Mouse (Mus musculus): ENCODE measurements around the gene Aamdc. TPM values are rescaled to one million over a fixed set of nuclear protein-coding genes. Genes with fewer than 3 reads are reported as not detected.

Gene Aamdc
- 28.3 and 36.3 TPM in 2 replicates for polyA plus RNA-seq (2012; rRNA removed)

DNA sequence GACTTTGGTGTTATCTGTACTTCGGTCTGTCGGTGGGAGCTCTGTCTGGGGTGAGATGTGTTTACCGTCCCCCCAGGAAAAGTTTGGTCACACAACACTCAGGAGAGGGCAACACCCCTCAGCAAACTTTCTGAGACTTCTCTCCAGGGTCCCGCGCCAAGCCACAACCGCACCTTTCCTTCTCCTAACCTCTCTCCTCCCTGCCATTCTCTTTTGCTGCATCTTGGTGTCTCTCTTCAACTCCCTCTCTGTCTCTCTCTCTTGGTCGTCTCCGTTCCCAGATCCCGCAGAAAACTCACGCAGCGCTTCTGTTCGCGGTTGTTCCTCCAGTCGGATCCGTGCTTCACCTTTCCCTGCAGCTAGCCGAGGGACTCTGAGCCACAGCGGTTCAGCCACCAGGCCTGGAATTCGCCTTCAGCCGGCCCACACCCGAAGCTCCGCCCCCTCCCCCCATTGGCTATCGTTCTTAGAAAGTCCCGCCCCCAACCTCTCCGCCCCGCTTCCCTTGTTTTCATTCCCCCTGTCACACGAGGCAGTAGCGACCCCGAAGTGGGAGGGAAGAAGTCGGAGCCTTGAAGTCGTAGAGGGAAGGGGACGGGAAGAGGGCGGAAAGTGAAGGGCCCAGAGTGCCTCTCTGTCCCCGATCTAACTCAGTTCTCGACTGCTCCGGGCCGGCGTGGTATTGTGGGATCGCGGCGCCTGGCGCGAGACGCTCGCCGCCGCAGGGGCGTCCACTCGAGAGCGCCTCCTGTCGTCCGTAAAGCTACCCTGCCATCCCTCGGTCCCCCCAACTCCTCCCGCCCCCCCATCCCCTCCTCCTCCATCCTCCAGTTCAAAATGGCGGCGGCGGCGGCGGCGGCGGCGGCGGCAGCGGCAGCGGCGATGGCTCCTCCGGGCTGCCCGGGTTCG, at the start of gene Aamdc, which contains the start of gene Rsf1:
TSS of gene Aamdc (minus strand) at position 431 of the 909 bp plus-strand sequence.
TSS of gene Rsf1 (plus strand) at position 823 of the 909 bp plus-strand sequence.
- peak; percentile 73 for TF ChIP-seq CTCF (IDR thresholded peaks at IDR 0.05; ENCODE audit: borderline replicate concordance, extremely low read depth, insufficient read depth, insufficient read length)
- 0 out of 2 replicates have a peak, but pooled peaks have one; percentile 21 for TF ChIP-seq POLR2A (IDR thresholded peaks at IDR 0.05; ENCODE audit: borderline replicate concordance, extremely low read depth, insufficient read depth, insufficient read length, poor library complexity, severe bottlenecking)
- peak; percentile 99 for DNase-seq (ENCODE audit: low read depth)

GRCm38 (mm10) chr7:97623402-97623801, 44.1 kb upstream of the Aamdc start:
- no peak for DNase-seq (ENCODE audit: low read depth)
- no peak for TF ChIP-seq POLR2A (IDR thresholded peaks at IDR 0.05; ENCODE audit: borderline replicate concordance, extremely low read depth, insufficient read depth, insufficient read length, poor library complexity, severe bottlenecking)
- TF ChIP-seq CTCF (IDR thresholded peaks at IDR 0.05; ENCODE audit: borderline replicate concordance, extremely low read depth, insufficient read depth, insufficient read length): no peak

DNA sequence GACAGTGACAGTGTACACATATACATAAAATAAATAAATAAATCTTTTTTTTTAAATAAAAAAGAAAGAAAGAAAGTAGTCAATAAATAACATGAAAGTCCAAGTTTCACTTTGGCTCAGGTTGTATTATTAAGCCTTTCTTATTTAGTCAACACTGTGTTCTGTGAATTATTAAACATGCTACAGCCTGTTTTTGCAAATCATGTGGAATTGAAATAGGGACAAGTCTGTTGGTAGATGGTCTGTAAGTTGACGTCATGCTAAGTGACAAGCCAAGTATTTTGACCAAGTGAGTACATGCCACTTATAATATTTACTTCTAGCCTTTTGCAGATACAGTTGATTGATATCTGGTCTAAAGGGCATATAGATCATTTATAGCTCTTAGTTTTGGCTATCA, 43.4 kb upstream of the Aamdc start:
- no peak for DNase-seq (ENCODE audit: low read depth)
- TF ChIP-seq CTCF (IDR thresholded peaks at IDR 0.05; ENCODE audit: borderline replicate concordance, extremely low read depth, insufficient read depth, insufficient read length): no peak
- no peak for TF ChIP-seq POLR2A (IDR thresholded peaks at IDR 0.05; ENCODE audit: borderline replicate concordance, extremely low read depth, insufficient read depth, insufficient read length, poor library complexity, severe bottlenecking)

DNA sequence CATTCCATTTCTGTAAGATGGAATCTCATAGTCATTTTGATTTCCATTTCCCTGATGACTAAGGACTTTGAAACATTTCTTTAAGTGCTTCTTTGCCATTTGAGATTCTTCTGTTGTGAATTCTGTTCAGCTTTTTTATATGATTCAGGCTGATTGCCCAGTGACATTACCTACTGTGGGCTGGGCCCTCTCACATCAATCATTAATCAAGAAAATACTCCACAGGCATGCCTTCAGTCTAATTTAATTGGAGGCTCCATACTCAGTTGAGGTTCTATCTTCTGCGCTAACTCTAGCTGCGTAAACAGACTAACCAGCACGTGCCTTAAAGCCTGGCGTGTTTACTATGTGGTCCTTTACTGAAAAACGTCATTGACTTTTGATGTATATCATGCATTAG, 42.0 kb upstream of the Aamdc start:
- TF ChIP-seq POLR2A (IDR thresholded peaks at IDR 0.05; ENCODE audit: borderline replicate concordance, extremely low read depth, insufficient read depth, insufficient read length, poor library complexity, severe bottlenecking) (no peak), CTCF (IDR thresholded peaks at IDR 0.05; ENCODE audit: borderline replicate concordance, extremely low read depth, insufficient read depth, insufficient read length) (no peak)
- DNase-seq (ENCODE audit: low read depth): no peak

DNA sequence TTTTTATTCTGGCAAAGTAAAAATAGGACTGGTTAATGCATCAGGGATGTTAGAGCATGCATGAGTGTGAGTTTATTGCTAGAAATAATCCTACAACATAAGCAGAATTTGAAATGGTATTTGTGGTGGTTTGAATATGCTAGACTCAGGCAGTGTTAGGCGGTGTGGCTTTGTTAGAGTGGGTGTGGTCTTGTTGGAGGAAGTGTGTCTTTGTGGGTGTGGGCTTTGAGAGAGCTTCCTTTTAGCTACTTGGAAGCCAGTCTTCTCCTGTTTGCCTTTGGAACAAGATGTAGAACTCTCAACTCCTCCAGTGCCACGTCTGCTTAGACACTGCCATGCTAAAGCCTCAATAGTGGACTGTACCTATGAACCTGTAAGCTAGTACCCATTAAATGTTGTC, 19.3 kb upstream of the Aamdc start:
- no peak for TF ChIP-seq POLR2A (IDR thresholded peaks at IDR 0.05; ENCODE audit: borderline replicate concordance, extremely low read depth, insufficient read depth, insufficient read length, poor library complexity, severe bottlenecking)
- TF ChIP-seq CTCF (IDR thresholded peaks at IDR 0.05; ENCODE audit: borderline replicate concordance, extremely low read depth, insufficient read depth, insufficient read length): no peak
- DNase-seq (ENCODE audit: low read depth): no peak

DNA sequence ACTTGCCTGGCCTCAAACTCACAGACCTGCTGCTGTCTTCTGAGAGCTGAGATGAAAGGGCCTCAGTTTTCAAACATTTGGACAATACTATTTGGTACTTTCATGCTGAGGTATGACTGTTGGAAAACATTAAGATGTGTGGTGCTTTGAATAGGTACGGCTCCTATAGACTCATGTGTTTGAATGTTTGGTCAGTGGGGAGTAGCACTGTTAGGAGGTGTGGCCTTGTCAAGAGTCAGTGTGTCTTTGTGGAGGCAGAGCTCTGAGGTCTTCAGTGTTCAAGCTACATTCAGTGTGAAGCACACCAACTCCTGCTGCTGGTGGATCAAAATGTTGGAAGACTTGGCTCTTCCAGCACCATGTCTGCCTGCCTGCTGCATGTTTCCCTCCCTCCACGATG, 14.2 kb upstream of the Aamdc start:
- TF ChIP-seq POLR2A (IDR thresholded peaks at IDR 0.05; ENCODE audit: borderline replicate concordance, extremely low read depth, insufficient read depth, insufficient read length, poor library complexity, severe bottlenecking) (no peak), CTCF (IDR thresholded peaks at IDR 0.05; ENCODE audit: borderline replicate concordance, extremely low read depth, insufficient read depth, insufficient read length) (no peak)
- DNase-seq (ENCODE audit: low read depth): no peak

- no peak for DNase-seq (ENCODE audit: low read depth)
- TF ChIP-seq POLR2A (IDR thresholded peaks at IDR 0.05; ENCODE audit: borderline replicate concordance, extremely low read depth, insufficient read depth, insufficient read length, poor library complexity, severe bottlenecking) (no peak), CTCF (IDR thresholded peaks at IDR 0.05; ENCODE audit: borderline replicate concordance, extremely low read depth, insufficient read depth, insufficient read length) (no peak)
Observed at GRCm38 (mm10) chr7:97592396-97592795, 13.1 kb upstream of the Aamdc start.

DNA sequence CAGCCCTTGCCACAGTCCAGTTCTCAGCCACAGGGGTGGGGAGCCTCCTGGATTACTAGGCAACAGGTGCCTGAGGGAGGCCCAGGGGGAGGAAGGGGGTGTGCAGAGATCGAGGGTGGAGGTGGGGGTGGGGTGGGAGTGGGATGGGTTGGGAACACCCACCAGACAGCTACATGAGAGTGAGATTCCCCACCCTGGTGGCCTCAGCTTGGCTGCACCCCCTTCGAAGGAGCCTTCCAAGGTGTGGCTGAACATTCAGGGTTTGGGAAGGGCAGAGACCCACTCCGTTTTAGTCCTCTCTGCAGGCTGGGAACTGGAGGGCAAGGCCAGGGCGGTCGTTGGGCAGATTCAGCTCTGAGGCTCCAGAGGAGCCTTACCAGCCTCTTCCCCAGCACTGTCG, 12.0 kb upstream of the Aamdc start:
- TF ChIP-seq POLR2A (IDR thresholded peaks at IDR 0.05; ENCODE audit: borderline replicate concordance, extremely low read depth, insufficient read depth, insufficient read length, poor library complexity, severe bottlenecking) (no peak), CTCF (IDR thresholded peaks at IDR 0.05; ENCODE audit: borderline replicate concordance, extremely low read depth, insufficient read depth, insufficient read length) (no peak)
- no peak for DNase-seq (ENCODE audit: low read depth)

DNA sequence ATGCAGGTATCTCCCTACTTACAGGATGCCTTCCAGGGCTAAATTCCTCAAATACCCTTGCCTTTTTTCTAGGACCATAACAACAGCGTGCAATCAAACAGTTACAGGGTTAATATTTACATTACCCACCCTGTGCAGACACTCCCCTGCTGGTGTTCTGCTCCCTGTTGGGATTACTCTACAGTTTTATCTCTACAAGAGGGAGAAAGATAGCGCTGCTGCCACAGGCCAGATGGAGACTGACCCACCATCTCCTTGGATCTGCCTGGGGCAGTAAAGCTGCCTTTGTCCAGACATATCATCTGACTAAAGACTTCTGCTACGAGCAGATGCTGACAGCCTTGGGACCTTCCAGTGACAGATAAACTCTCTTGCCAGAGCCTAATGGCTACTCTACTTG, 11.2 kb upstream of the Aamdc start:
- DNase-seq (ENCODE audit: low read depth): no peak
- TF ChIP-seq CTCF (IDR thresholded peaks at IDR 0.05; ENCODE audit: borderline replicate concordance, extremely low read depth, insufficient read depth, insufficient read length): no peak
- TF ChIP-seq POLR2A (IDR thresholded peaks at IDR 0.05; ENCODE audit: borderline replicate concordance, extremely low read depth, insufficient read depth, insufficient read length, poor library complexity, severe bottlenecking): no peak

DNA sequence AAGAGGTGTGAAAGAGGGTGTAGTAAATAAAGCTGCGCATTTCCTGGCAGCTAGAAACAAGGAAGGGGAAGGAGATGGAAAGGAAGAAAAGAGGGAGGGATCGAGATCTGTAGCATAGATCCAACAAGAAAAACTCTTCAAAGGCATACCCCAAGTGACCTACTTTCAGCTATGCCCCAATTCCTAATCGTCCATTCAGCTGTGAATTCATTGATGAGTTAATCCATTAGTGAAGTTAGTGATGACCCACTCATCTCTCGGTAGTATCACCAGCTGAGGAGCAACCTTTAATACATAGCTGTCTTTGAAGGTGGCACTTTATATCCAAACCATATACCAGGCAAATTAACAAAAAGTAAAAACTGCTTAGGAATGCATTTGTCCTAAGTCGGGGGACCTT, 9.2 kb upstream of the Aamdc start:
- no peak for DNase-seq (ENCODE audit: low read depth)
- TF ChIP-seq POLR2A (IDR thresholded peaks at IDR 0.05; ENCODE audit: borderline replicate concordance, extremely low read depth, insufficient read depth, insufficient read length, poor library complexity, severe bottlenecking) (no peak), CTCF (IDR thresholded peaks at IDR 0.05; ENCODE audit: borderline replicate concordance, extremely low read depth, insufficient read depth, insufficient read length) (no peak)

- 0 out of 2 replicates have a peak, but pooled peaks have one; percentile 5 for TF ChIP-seq POLR2A (IDR thresholded peaks at IDR 0.05; ENCODE audit: borderline replicate concordance, extremely low read depth, insufficient read depth, insufficient read length, poor library complexity, severe bottlenecking)
- peak; percentile 23; the same call in 1 of the 2 replicates for TF ChIP-seq CTCF (IDR thresholded peaks at IDR 0.05; ENCODE audit: borderline replicate concordance, extremely low read depth, insufficient read depth, insufficient read length)
- DNase-seq (ENCODE audit: low read depth): peak; percentile 95
Observed at GRCm38 (mm10) chr7:97580843-97581214, 1.5 kb upstream of the Aamdc start.
